Mouse (Mus musculus) small intestine, adult 2 months (tissue): ENCODE data around the gene Polr2l.

Experiments
- CTCF ChIP-seq: fragments of 200-500 bp; IDR thresholded peaks from 2 replicates; pipeline ENCODE4 v1.5.1; 2012; ENCODE audit warnings: low read depth, mild to moderate bottlenecking, control low read depth, inconsistent platforms, low read length, moderate library complexity, mixed read lengths; ENCODE audit not compliant: insufficient replicate concordance, insufficient read length; ENCODE audit errors: extremely low read depth
- POLR2A ChIP-seq: fragments of 200-500 bp; IDR thresholded peaks from 2 replicates; pipeline ENCODE4 v1.6.1; 2012; ENCODE audit warnings: low read depth, mild to moderate bottlenecking, control low read depth, inconsistent platforms, low read length, moderate library complexity

- TF ChIP-seq CTCF (no peak), POLR2A (no peak)
These were observed 772 bp downstream of the Polr2l start for GRCm38 (mm10) chr7:141474160-141474559.
